Mouse (Mus musculus) small intestine, adult 2 months (tissue): ENCODE results near the gene Six5. TPM values are rescaled to one million over a fixed set of nuclear protein-coding genes. Genes with fewer than 3 reads are reported as not detected.

Experiments
- H3K27ac ChIP-seq: fragments of 200-500 bp; 2 replicates; pipeline ENCODE4 v1.5.1; 2012; ENCODE audit warnings: low read depth, low read length, control low read depth, inconsistent platforms; ENCODE audit not compliant: insufficient read depth
- H3K27me3 ChIP-seq: fragments of 200-500 bp; 2 replicates; pipeline ENCODE4 v1.6.1; 2012; ENCODE audit warnings: mild to moderate bottlenecking, moderate library complexity, low read length, inconsistent platforms; ENCODE audit not compliant: control insufficient read depth, insufficient read depth
- H3K36me3 ChIP-seq: fragments of 200-500 bp; 2 replicates; pipeline ENCODE4 v1.6.1; 2012; ENCODE audit warnings: mild to moderate bottlenecking, low read length, control low read depth, inconsistent platforms; ENCODE audit not compliant: control insufficient read depth, insufficient read depth
- H3K4me1 ChIP-seq: fragments of 200-500 bp; 2 replicates; pipeline ENCODE4 v1.6.1; 2012; ENCODE audit warnings: low read length, inconsistent platforms, mixed read lengths; ENCODE audit not compliant: control insufficient read depth, insufficient read depth, insufficient read length
- H3K4me3 ChIP-seq: fragments of 200-500 bp; 2 replicates; pipeline ENCODE4 v1.5.1; 2012; ENCODE audit warnings: low read depth, mild to moderate bottlenecking, control low read depth, inconsistent platforms, low read length, moderate library complexity
- CTCF ChIP-seq: fragments of 200-500 bp; IDR thresholded peaks from 2 replicates; pipeline ENCODE4 v1.5.1; 2012; ENCODE audit warnings: low read depth, mild to moderate bottlenecking, control low read depth, inconsistent platforms, low read length, moderate library complexity, mixed read lengths; ENCODE audit not compliant: insufficient replicate concordance, insufficient read length; ENCODE audit errors: extremely low read depth
- POLR2A ChIP-seq: fragments of 200-500 bp; IDR thresholded peaks from 2 replicates; pipeline ENCODE4 v1.6.1; 2012; ENCODE audit warnings: low read depth, mild to moderate bottlenecking, control low read depth, inconsistent platforms, low read length, moderate library complexity
- WGBS: fragments of 180-500 bp; shearing (Covaris S2); methylation state at CpG from one replicate; pipeline ENCODE4 v1.1.7; 2018; 5-methylcytosine and 5-hydroxymethylcytosine counted together
- polyA plus RNA-seq: library from polyadenylated mRNA; depleted of rRNA; stranded (reverse); fragments of >200 nt; gene quantifications from 2 replicates; pipeline ENCODE4 v1.2.3, GENCODE M21; 2012

Six5 gene
- polyA plus RNA-seq, 1 experiment = 14.1 TPM

DNA sequence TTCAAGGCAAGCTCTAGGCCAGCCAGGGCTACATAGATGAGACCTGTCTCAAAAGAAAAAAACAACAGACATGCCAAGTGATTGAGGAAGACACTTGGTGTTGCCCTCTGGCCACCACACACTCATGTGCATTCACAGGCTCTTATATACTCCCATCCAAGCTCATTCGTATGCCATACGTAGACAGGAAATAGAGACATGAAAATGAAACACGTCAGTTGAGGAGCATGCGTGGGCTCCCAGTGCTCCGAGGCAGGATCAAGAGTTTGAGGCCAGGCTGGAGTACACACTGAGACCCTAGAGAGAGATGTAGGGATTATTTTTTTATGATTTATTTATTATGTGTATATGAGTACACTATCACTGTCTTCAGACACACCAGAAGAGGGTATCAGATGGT is 35.0 kb downstream of the Six5 start:
- 87% methylated on average over 5 of the region's 5 CpGs for WGBS
- H3K27ac ChIP-seq = no peak overlapping the region
- TF ChIP-seq CTCF (no peak), POLR2A (no peak)
- no peaks in the 10 kb centered on the region for H3K27me3 ChIP-seq
- H3K36me3 ChIP-seq = peaks cover 9% of the 10 kb centered on the region
- no peak overlapping the region for H3K4me3 ChIP-seq
- peaks cover 5% of the 10 kb centered on the region; the same call in 1 of the 2 replicates for H3K4me1 ChIP-seq

- no peak for TF ChIP-seq CTCF
- 25% methylated on average over 4 of the region's 4 CpGs for WGBS
- Histone ChIP-seq H3K4me1 (peaks cover 2% of the 10 kb centered on the region; the same call in 1 of the 2 replicates), H3K27me3 (no peaks in the 10 kb centered on the region), H3K4me3 (no peak overlapping the region), H3K36me3 (peaks cover 14% of the 10 kb centered on the region), H3K27ac (peak overlapping the region; percentile 70; the same call in 1 of the 2 replicates)
Measured at GRCm38 (mm10) chr7:19130657-19131056, 36.3 kb downstream of the Six5 start.

GRCm38 (mm10) chr7:19131324-19131848 is 37.0 kb downstream of the Six5 start:
- WGBS = under 1% methylated on average over 39 of the region's 39 CpGs
- H3K36me3 ChIP-seq = peaks cover 20% of the 10 kb centered on the region
- peak overlapping the region; percentile 54 for H3K4me3 ChIP-seq
- H3K4me1 ChIP-seq = peaks cover 2% of the 10 kb centered on the region; the same call in 1 of the 2 replicates
- peak overlapping the region; percentile 70 for H3K27ac ChIP-seq
- H3K27me3 ChIP-seq = no peaks in the 10 kb centered on the region
- TF ChIP-seq POLR2A (no peak), CTCF (peak; percentile 68; the same call in 1 of the 2 replicates)

- H3K36me3 ChIP-seq = peaks cover 51% of the 10 kb centered on the region
- no peaks in the 10 kb centered on the region for H3K4me1 ChIP-seq
- H3K4me3 ChIP-seq = no peak overlapping the region
- WGBS = 93% methylated on average over 13 of the region's 13 CpGs
- no peak overlapping the region for H3K27ac ChIP-seq
- H3K27me3 ChIP-seq = no peaks in the 10 kb centered on the region
- no peak for TF ChIP-seq POLR2A
- no peak for TF ChIP-seq CTCF
Measured at GRCm38 (mm10) chr7:19136168-19136567, 41.8 kb downstream of the Six5 start.

DNA sequence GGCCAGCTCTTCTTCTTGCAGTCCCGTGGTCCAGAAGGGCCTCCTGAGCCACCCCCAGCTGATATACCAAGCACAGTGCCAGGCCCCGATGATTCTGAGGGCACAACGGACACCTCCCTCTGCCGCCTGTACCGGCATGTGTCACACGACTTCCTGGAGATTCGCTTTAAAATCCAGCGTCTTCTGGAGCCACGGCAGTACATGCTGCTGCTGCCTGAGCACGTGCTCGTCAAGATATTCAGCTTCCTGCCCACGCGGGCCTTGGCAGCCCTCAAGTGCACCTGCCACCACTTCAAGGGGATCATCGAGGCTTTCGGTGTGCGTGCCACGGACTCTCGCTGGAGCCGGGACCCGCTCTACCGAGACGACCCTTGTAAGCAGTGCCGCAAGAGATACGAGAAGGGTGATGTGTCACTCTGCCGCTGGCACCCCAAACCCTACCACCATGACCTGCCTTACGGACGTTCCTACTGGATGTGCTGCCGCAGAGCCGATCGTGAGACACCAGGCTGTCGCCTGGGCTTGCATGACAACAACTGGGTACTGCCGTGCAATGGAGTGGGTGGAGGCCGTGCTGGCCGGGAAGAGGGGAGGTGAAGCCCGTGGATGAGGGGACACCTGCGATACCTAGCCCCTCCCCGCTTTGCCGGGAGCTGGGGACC is 42.4 kb downstream of the Six5 start:
- Histone ChIP-seq H3K27ac (no peak overlapping the region), H3K27me3 (no peaks in the 10 kb centered on the region), H3K4me1 (no peaks in the 10 kb centered on the region), H3K4me3 (no peak overlapping the region), H3K36me3 (peaks cover 51% of the 10 kb centered on the region)
- TF ChIP-seq CTCF (no peak), POLR2A (no peak)
- 92% methylated on average over 38 of the region's 38 CpGs for WGBS

DNA sequence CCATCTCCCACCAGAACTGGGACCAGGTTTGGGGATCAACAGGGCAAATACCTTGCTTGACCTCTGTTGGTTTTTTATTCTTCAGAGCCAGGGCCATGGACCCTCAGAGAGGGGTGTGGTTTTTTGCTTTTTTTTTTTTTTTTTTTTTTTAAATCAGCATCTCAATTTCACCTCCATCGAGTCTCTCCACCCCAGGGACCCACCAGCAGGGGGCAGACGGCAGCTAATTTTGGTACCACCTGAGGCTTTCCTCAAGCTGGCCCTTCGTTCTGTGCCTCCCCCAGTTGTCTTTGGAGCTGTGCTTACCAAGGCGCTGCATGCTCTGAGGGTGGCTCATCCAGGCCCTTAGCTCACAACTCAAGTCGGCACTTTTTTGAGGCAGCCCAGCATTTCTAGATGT is 43.0 kb downstream of the Six5 start:
- TF ChIP-seq POLR2A (no peak), CTCF (peak; percentile 52; the same call in 1 of the 2 replicates)
- 48% methylated on average over 5 of the region's 5 CpGs for WGBS
- Histone ChIP-seq H3K27ac (no peak overlapping the region), H3K27me3 (no peaks in the 10 kb centered on the region), H3K4me3 (no peak overlapping the region), H3K36me3 (peaks cover 51% of the 10 kb centered on the region), H3K4me1 (no peaks in the 10 kb centered on the region)

DNA sequence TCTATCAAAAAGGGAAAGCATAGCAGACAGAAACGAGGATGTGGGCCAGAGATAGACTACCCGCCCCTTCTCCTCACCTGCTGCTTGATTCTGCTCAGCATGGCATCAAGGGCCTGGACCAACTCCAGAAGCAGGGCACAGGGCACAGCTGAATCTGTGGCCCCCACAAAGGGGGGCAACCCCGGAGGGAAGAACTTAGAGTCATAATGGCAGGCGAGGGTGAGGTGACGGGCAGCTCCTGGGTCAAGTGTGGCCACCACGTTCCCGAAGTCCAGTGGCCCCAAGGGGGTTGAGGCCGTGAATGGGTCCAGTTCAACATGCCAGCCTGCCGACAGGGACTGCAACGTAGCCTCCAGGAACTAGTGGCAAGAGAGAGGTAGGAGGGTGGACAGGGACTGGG is 52.4 kb downstream of the Six5 start:
- Histone ChIP-seq H3K27ac (no peak overlapping the region), H3K4me3 (no peak overlapping the region), H3K4me1 (peaks cover 3% of the 10 kb centered on the region; the same call in 1 of the 2 replicates), H3K36me3 (peaks cover under 1% of the 10 kb centered on the region; the same call in 1 of the 2 replicates), H3K27me3 (no peaks in the 10 kb centered on the region)
- 89% methylated on average over 10 of the region's 10 CpGs for WGBS
- TF ChIP-seq POLR2A (no peak), CTCF (no peak)
